Mouse (Mus musculus): Measurements from ENCODE around the gene Svopl.

The Svopl gene

GRCm38 (mm10) chr6:38031924-38032540 is 14.8 kb downstream of the Svopl start:
- DNase-seq (ENCODE audit: low read depth) = no peak

GRCm38 (mm10) chr6:38028205-38028604 is 18.6 kb downstream of the Svopl start:
- DNase-seq (ENCODE audit: low read depth) = no peak

GRCm38 (mm10) chr6:38027771-38028170 is 19.0 kb downstream of the Svopl start:
- no peak for DNase-seq (ENCODE audit: low read depth)

DNA sequence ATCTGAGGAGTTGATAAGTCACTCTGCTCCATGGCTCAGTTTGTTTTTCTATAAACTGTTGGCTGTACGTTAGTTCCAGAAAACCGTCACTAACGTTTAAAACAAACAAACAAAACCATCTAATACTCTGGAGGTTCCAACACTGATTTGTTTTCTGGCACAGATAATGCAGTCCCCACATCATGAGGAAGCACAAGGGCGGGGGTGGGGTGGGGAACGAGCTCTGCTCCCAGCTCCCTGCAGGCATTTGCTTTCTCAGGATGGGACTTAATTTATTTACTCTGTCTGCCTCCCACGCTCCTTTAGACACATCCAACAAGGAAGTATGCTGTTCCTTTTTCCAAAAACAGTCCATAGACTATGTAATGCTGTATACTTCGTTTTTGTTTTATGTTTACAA is 23.5 kb downstream of the Svopl start:
- DNase-seq (ENCODE audit: low read depth) = no peak

DNA sequence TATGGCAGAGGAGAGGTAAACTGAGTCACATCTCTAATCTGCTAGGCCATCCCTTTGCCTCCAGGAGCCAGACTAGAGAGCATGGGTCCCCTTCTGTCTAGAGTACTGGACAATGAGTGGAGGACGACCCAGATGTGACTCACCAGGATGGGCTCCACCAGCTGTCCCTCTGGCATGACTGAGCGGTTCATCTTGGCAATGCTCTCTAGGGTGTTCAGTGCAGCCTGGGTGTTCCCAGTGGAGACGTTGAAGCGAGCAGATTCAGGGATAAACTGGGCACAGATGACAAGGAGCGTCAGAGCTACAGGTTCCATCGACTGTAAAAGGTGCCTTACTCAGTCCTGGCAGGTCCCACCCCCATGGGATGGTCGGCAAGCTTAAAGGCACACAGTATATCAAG is 25.4 kb downstream of the Svopl start:
- no peak for DNase-seq (ENCODE audit: low read depth)

DNA sequence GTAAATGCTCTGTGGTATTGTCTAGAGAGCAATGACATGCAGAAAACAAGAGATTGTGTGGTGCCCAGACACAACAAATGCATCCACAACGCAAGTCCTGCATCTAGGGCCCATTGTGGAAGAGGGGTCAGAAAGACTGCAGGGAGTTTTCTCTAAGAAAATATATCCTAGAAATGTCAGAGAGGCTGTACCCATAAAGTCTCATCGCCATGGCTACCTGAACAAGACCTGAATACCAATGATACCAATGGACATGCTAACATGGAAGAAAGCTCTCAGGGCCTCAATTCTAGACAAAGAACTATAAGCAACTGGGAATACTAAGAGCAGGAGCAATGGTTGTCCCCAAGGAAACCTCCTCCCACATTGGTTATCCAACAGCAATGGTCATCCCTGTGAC is 34.0 kb downstream of the Svopl start:
- DNase-seq (ENCODE audit: low read depth) = no peak

- DNase-seq (ENCODE audit: low read depth) = peak; percentile 80
These were observed 39.3 kb downstream of the Svopl start for GRCm38 (mm10) chr6:38007459-38007858.

GRCm38 (mm10) chr6:37967386-37967785 is 79.4 kb downstream of the Svopl start:
- no peak for DNase-seq (ENCODE audit: low read depth)

GRCm38 (mm10) chr6:37951306-37951705 is 95.5 kb downstream of the Svopl start:
- DNase-seq (ENCODE audit: low read depth) = no peak

DNA sequence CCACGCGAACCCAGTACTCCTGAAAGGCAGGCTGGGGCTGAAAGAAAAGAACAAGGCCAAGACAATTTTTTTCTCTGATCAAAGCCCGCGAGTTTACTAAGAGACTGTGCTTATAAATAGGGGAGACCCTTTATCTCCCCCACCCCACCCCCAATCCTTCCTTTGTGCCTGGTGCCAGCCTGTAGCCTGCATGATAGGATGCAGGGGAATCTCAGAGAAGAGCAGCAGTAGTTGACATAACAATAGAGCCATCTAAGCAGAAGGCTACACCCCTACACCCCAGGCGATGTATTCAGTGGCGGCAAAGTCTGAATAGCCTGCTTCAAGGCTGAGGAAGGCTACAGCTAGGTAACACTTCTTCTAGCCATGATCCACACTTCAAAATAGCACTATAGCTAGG is 110.3 kb downstream of the Svopl start:
- DNase-seq (ENCODE audit: low read depth) = no peak
